Mouse (Mus musculus): ENCODE data around the gene Hdac4. TPM values are rescaled to one million over a fixed set of nuclear protein-coding genes. Genes with fewer than 3 reads are reported as not detected.
A peak's percentile ranks its signal among the peaks of the same experiment; 100 is the strongest.

The Hdac4 gene
- polyA plus RNA-seq, 1 experiment = 6.8 TPM

GRCm38 (mm10) chr1:91914648-91915047 lies 280.9 kb downstream of the Hdac4 start:
- H3K4me1 ChIP-seq (ENCODE audit: control insufficient read depth, insufficient read depth, low read length) = no peaks in the 10 kb centered on the region
- H3K27ac ChIP-seq (ENCODE audit: insufficient read depth, low read depth, low read length) = no peak overlapping the region
- TF ChIP-seq CTCF (IDR thresholded peaks at IDR 0.05; ENCODE audit: low read depth, low read length) (no peak), POLR2A (IDR thresholded peaks at IDR 0.05; ENCODE audit: borderline replicate concordance, low read depth, low read length) (no peak)
- no peak overlapping the region for H3K4me3 ChIP-seq (ENCODE audit: insufficient read depth, low read length)

DNA sequence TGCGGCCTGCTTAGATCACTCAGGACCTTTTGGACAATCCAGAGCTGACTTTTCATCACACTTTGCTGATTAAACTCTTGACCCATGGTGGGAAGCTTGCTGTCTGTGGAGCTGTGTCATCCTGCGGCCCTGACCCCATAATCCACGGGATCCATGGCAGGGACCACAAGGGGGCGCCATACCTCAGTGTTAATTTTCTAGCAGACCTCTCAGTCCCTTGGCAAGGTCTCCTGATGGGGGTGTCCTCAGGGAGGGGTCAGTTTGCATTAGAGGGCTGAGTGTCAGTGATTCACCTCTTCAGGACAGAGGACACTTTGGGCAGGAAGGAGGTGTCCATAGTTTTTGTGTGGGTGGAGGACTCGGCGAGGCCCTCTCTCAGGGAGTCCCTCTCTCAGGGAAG lies 281.6 kb downstream of the Hdac4 start:
- no peak overlapping the region for H3K27ac ChIP-seq (ENCODE audit: insufficient read depth, low read depth, low read length)
- H3K4me1 ChIP-seq (ENCODE audit: control insufficient read depth, insufficient read depth, low read length) = no peaks in the 10 kb centered on the region
- H3K4me3 ChIP-seq (ENCODE audit: insufficient read depth, low read length) = no peak overlapping the region
- TF ChIP-seq POLR2A (IDR thresholded peaks at IDR 0.05; ENCODE audit: borderline replicate concordance, low read depth, low read length) (no peak), CTCF (IDR thresholded peaks at IDR 0.05; ENCODE audit: low read depth, low read length) (peak; percentile 97)

DNA sequence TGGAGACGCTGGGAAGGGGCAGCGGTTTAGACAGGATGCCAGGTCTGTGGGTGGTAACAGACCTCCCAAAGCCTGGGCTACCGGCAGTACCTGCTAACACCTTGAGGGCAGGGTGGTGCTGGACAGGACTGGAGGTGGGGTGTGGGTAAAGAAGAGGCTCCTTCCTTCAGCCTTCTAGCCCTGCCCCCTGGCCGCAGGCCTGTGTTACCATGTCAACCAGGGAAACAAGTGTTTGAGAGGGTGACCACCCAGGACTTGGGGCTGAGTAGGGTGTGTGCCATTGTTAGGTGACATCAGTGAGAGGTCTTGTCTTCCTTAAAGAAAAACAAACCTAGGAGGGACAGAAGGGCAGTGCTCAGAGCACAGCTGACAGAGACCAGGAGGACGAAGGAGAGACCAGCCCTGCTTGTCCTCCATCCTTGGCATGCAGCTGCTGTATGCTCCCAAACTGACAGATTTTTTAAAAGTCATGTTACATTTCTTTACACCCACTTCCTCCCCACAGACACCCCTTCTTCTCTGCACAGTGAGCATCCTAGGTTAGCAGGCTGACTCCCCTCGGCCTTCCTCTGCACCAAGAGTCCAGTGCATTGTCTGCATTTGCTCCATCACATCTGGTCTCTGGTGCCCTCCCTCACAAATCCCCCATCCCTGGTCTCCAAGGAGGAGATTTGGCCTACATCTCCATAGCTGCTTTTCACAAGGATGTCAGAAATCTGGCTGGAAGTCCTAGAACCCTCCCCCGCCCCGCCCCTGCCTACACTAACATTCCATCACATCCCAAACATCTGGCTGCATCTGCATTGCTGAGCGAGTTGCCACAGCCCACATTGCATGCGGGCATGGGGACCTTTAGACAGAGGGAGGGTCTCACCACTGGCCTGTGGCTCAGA lies 283.0 kb downstream of the Hdac4 start:
- TF ChIP-seq POLR2A (IDR thresholded peaks at IDR 0.05; ENCODE audit: borderline replicate concordance, low read depth, low read length) = no peak
- TF ChIP-seq CTCF (IDR thresholded peaks at IDR 0.05; ENCODE audit: low read depth, low read length) = no peak
- H3K27ac ChIP-seq (ENCODE audit: insufficient read depth, low read depth, low read length) = no peak overlapping the region

DNA sequence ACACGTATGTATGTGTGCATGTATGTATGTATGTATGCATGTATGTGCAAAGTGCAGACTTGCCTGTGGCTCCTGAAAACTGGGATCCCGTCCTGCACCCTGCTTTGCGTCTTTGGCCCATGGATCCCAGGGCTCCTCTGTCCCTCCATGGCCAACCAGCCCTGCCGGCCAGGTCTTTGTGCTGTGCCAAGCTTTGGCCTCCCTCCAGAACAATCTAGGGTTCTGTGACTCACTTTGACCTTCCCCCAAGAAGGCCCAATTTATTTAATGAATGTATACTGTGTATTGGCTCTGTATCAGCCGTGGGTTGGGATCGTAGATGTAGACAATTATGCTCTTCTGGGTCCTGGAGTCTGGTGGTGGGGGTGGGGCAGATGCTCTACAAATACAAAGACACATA lies 290.2 kb downstream of the Hdac4 start:
- TF ChIP-seq CTCF (IDR thresholded peaks at IDR 0.05; ENCODE audit: low read depth, low read length) = no peak
- TF ChIP-seq POLR2A (IDR thresholded peaks at IDR 0.05; ENCODE audit: borderline replicate concordance, low read depth, low read length) = no peak

More for the DNA sequence above, 283.0 kb downstream of the Hdac4 start:
- H3K4me3 ChIP-seq (ENCODE audit: insufficient read depth, low read length) = no peak overlapping the region
- no peaks in the 10 kb centered on the region for H3K4me1 ChIP-seq (ENCODE audit: control insufficient read depth, insufficient read depth, low read length)

DNA sequence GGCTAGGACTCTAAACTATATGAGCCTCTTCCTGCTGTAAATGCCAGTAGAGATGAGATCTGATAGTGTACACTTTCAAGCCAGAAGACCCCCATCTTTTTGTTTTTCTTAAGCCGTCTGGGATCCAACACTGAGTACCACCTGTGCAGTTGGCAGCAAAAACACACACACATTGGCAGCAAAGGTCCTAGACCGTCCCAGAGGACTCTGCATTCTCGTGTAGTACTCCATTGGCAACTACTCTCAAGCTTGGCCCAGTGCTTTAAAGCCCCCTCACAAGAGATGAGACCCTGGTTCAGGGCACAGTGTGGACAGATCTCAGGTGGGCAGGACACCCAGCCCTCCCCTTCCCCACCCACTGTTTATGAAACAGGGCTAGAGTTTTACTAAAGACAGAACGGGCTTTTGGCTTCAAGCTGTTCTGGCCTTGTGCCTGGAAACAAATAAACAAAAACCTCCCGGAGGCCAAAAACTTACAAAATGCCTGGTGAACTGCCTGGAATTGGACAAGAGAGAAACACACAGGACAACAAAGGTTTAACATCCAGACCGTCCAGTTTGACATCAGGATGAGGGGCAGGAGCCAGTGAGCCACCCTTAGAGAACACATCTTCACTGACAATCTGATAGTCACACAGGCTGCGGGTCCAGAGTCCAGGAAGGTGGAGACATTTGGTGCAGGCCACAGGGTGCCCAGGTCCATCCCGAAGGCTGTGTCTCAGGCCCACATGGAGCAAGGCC lies 292.1 kb downstream of the Hdac4 start:
- no peak for TF ChIP-seq CTCF (IDR thresholded peaks at IDR 0.05; ENCODE audit: low read depth, low read length)
- no peak for TF ChIP-seq POLR2A (IDR thresholded peaks at IDR 0.05; ENCODE audit: borderline replicate concordance, low read depth, low read length)
- H3K4me3 ChIP-seq (ENCODE audit: insufficient read depth, low read length) = no peak overlapping the region
- no peaks in the 10 kb centered on the region for H3K4me1 ChIP-seq (ENCODE audit: control insufficient read depth, insufficient read depth, low read length)
- no peak overlapping the region for H3K27ac ChIP-seq (ENCODE audit: insufficient read depth, low read depth, low read length)

More for the DNA sequence above, 290.2 kb downstream of the Hdac4 start:
- Histone ChIP-seq H3K4me3 (ENCODE audit: insufficient read depth, low read length) (no peak overlapping the region), H3K4me1 (ENCODE audit: control insufficient read depth, insufficient read depth, low read length) (no peaks in the 10 kb centered on the region), H3K27ac (ENCODE audit: insufficient read depth, low read depth, low read length) (no peak overlapping the region)

GRCm38 (mm10) chr1:91897078-91897477 lies 298.4 kb downstream of the Hdac4 start:
- Histone ChIP-seq H3K4me1 (ENCODE audit: control insufficient read depth, insufficient read depth, low read length) (no peaks in the 10 kb centered on the region), H3K27ac (ENCODE audit: insufficient read depth, low read depth, low read length) (no peak overlapping the region), H3K4me3 (ENCODE audit: insufficient read depth, low read length) (no peak overlapping the region)
- TF ChIP-seq POLR2A (IDR thresholded peaks at IDR 0.05; ENCODE audit: borderline replicate concordance, low read depth, low read length) = no peak
- no peak for TF ChIP-seq CTCF (IDR thresholded peaks at IDR 0.05; ENCODE audit: low read depth, low read length)

GRCm38 (mm10) chr1:91894286-91894685 lies 301.2 kb downstream of the Hdac4 start:
- TF ChIP-seq POLR2A (IDR thresholded peaks at IDR 0.05; ENCODE audit: borderline replicate concordance, low read depth, low read length) (no peak), CTCF (IDR thresholded peaks at IDR 0.05; ENCODE audit: low read depth, low read length) (no peak)
- H3K4me1 ChIP-seq (ENCODE audit: control insufficient read depth, insufficient read depth, low read length) = no peaks in the 10 kb centered on the region
- no peak overlapping the region for H3K4me3 ChIP-seq (ENCODE audit: insufficient read depth, low read length)
- no peak overlapping the region for H3K27ac ChIP-seq (ENCODE audit: insufficient read depth, low read depth, low read length)

- Histone ChIP-seq H3K4me1 (ENCODE audit: control insufficient read depth, insufficient read depth, low read length) (no peaks in the 10 kb centered on the region), H3K4me3 (ENCODE audit: insufficient read depth, low read length) (no peak overlapping the region), H3K27ac (ENCODE audit: insufficient read depth, low read depth, low read length) (no peak overlapping the region)
- TF ChIP-seq CTCF (IDR thresholded peaks at IDR 0.05; ENCODE audit: low read depth, low read length) (no peak), POLR2A (IDR thresholded peaks at IDR 0.05; ENCODE audit: borderline replicate concordance, low read depth, low read length) (no peak)
Measured at GRCm38 (mm10) chr1:91893598-91893997, 301.9 kb downstream of the Hdac4 start.

DNA sequence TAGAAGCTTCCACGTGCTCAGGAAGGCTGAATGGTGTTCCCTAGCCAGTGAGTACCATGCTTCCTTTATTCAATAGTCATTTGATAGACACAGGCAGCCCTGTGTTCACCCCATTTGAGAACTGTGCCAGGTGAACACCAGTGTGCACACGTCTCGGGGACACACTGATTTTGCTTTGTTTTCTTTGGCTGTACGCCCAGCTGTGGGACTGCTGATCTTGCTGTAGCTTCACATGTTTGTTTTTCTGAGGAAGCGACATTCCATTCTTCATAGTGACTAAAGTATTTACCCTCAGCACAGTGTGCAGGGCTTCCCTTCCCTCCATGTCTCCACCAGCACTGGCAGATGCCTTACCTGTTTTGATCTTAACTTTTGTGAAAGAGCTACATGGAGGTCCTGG lies 312.4 kb downstream of the Hdac4 start:
- TF ChIP-seq POLR2A (IDR thresholded peaks at IDR 0.05; ENCODE audit: borderline replicate concordance, low read depth, low read length) (no peak), CTCF (IDR thresholded peaks at IDR 0.05; ENCODE audit: low read depth, low read length) (no peak)
- H3K27ac ChIP-seq (ENCODE audit: insufficient read depth, low read depth, low read length) = no peak overlapping the region

GRCm38 (mm10) chr1:91880899-91881298 lies 314.6 kb downstream of the Hdac4 start:
- H3K4me1 ChIP-seq (ENCODE audit: control insufficient read depth, insufficient read depth, low read length) = no peaks in the 10 kb centered on the region
- no peak for TF ChIP-seq CTCF (IDR thresholded peaks at IDR 0.05; ENCODE audit: low read depth, low read length)
- no peak for TF ChIP-seq POLR2A (IDR thresholded peaks at IDR 0.05; ENCODE audit: borderline replicate concordance, low read depth, low read length)

More for the DNA sequence above, 312.4 kb downstream of the Hdac4 start:
- Histone ChIP-seq H3K4me1 (ENCODE audit: control insufficient read depth, insufficient read depth, low read length) (no peaks in the 10 kb centered on the region), H3K4me3 (ENCODE audit: insufficient read depth, low read length) (no peak overlapping the region)

More at GRCm38 (mm10) chr1:91880899-91881298, 314.6 kb downstream of the Hdac4 start:
- Histone ChIP-seq H3K27ac (ENCODE audit: insufficient read depth, low read depth, low read length) (no peak overlapping the region), H3K4me3 (ENCODE audit: insufficient read depth, low read length) (no peak overlapping the region)

Measured in bone marrow macrophage, adult 2 months (primary cell).